Mouse (Mus musculus): ENCODE data around the gene Pde1c. TPM values are rescaled to one million over a fixed set of nuclear protein-coding genes. Genes with fewer than 3 reads are reported as not detected.

The Pde1c gene
- polyA plus RNA-seq, 1 experiment from 2014 or later: 8.5 TPM

GRCm38 (mm10) chr6:56540247-56540646 is 28.7 kb downstream of the Pde1c start:
- 75% methylated on average over 5 of the region's 5 CpGs for WGBS

DNA sequence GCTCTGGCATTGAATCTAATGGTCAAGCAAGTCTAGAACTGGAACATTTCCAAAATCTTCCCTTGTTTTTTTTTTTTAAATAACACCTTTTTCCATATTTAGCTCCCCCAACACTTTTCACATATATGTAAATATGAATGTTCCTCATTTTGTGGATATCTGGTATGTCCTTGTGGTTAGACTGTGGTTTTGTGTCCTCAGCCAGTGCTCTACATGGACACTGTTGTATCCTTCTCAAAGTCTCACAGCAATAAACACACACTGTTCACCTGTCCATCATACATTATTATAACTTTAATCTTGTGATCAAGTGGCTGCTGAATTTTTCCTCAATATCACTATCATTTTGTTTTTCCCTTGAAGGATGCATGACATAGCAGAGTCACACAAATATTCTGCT is 34.2 kb downstream of the Pde1c start:
- Histone ChIP-seq H3K4me3 (no peak overlapping the region), H3K4me1 (replicated peaks) (no peaks in the 10 kb centered on the region), H3K4me2 (no peak overlapping the region), H3K36me3 (no peaks in the 10 kb centered on the region), H3K9ac (no peak overlapping the region), H3K27me3 (no peaks in the 10 kb centered on the region), H3K27ac (replicated peaks) (no peak overlapping the region), H3K9me3 (no peaks in the 10 kb centered on the region)
- no peak for ATAC-seq (ENCODE audit: low read depth)

More at GRCm38 (mm10) chr6:56540247-56540646, 28.7 kb downstream of the Pde1c start:
- Histone ChIP-seq H3K4me2 (no peak overlapping the region), H3K9me3 (no peaks in the 10 kb centered on the region), H3K36me3 (no peaks in the 10 kb centered on the region), H3K27me3 (no peaks in the 10 kb centered on the region), H3K4me3 (no peak overlapping the region), H3K9ac (no peak overlapping the region), H3K27ac (replicated peaks) (no peak overlapping the region), H3K4me1 (replicated peaks) (no peaks in the 10 kb centered on the region)
- no peak for ATAC-seq (ENCODE audit: low read depth)

DNA sequence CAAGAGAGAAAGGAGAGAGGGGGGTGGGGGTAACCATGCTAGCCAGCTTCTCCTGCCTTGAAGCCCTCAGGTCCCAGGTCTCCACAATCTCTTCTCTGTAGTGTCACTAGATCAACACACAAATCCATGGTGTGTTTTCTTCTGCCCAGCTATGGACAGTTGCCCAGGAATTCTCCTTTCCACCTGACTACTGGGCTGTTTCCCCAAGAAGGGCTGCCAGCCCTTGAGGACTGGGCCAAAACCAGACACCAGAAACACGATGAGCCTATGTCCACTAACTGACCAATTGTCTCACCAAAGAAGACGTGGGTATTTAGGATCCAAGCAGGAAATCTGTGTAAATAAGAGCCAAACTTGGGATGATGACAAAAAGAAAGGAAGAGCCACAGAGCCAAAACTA is 36.6 kb downstream of the Pde1c start:
- no peaks in the 10 kb centered on the region for H3K9me3 ChIP-seq
- H3K4me3 ChIP-seq: no peak overlapping the region
- no peaks in the 10 kb centered on the region for H3K4me1 ChIP-seq (replicated peaks)
- H3K27me3 ChIP-seq: no peaks in the 10 kb centered on the region
- H3K9ac ChIP-seq: no peak overlapping the region
- WGBS: 81% methylated on average over 2 of the region's 2 CpGs
- H3K27ac ChIP-seq (replicated peaks): no peak overlapping the region
- no peaks in the 10 kb centered on the region for H3K36me3 ChIP-seq
- ATAC-seq (ENCODE audit: low read depth): no peak
- H3K4me2 ChIP-seq: no peak overlapping the region

GRCm38 (mm10) chr6:56523938-56524866 is 44.7 kb downstream of the Pde1c start:
- no peaks in the 10 kb centered on the region for H3K4me1 ChIP-seq (replicated peaks)
- WGBS: 80% methylated on average over 6 of the region's 6 CpGs
- H3K9me3 ChIP-seq: no peaks in the 10 kb centered on the region
- peaks cover 27% of the 10 kb centered on the region for H3K27me3 ChIP-seq
- no peak overlapping the region for H3K9ac ChIP-seq
- no peaks in the 10 kb centered on the region for H3K36me3 ChIP-seq
- H3K4me3 ChIP-seq: no peak overlapping the region
- ATAC-seq (ENCODE audit: low read depth): no peak
- H3K27ac ChIP-seq (replicated peaks): no peak overlapping the region
- no peak overlapping the region for H3K4me2 ChIP-seq

GRCm38 (mm10) chr6:56489161-56489560 is 79.7 kb downstream of the Pde1c start:
- WGBS: 81% methylated on average over 5 of the region's 5 CpGs
- H3K27me3 ChIP-seq: no peaks in the 10 kb centered on the region
- H3K36me3 ChIP-seq: no peaks in the 10 kb centered on the region
- no peak overlapping the region for H3K4me3 ChIP-seq
- H3K9me3 ChIP-seq: no peaks in the 10 kb centered on the region
- no peak overlapping the region for H3K4me2 ChIP-seq
- no peak for ATAC-seq (ENCODE audit: low read depth)
- H3K9ac ChIP-seq: no peak overlapping the region
- H3K4me1 ChIP-seq (replicated peaks): no peaks in the 10 kb centered on the region
- no peak overlapping the region for H3K27ac ChIP-seq (replicated peaks)

DNA sequence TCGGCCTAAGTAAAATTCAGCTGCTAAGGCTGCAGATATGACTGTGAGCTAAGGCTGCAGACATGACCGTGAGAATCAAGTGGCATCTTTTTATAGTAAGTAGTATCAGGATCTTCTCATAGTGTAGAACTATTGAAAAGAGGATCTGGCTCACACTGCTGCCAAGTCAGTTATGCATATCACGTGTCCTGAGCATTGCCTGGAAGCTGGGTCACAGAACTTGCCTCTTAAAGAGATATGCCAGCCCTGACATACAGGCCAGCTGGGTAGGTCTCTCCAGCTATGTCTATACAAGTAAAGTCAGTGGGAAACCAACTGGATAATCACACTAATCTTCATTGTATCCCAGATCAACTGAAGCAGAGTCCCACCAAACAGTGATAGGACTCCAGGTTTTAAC is 83.8 kb downstream of the Pde1c start:
- ATAC-seq (ENCODE audit: low read depth): no peak
- H3K4me1 ChIP-seq (replicated peaks): no peaks in the 10 kb centered on the region
- 81% methylated on average over 3 of the region's 3 CpGs for WGBS
- H3K27ac ChIP-seq (replicated peaks): no peak overlapping the region
- H3K27me3 ChIP-seq: no peaks in the 10 kb centered on the region
- no peak overlapping the region for H3K9ac ChIP-seq
- H3K4me3 ChIP-seq: no peak overlapping the region
- H3K36me3 ChIP-seq: no peaks in the 10 kb centered on the region
- H3K9me3 ChIP-seq: no peaks in the 10 kb centered on the region
- no peak overlapping the region for H3K4me2 ChIP-seq

- Histone ChIP-seq H3K4me1 (replicated peaks) (no peaks in the 10 kb centered on the region), H3K4me2 (no peak overlapping the region), H3K9me3 (no peaks in the 10 kb centered on the region), H3K4me3 (no peak overlapping the region), H3K36me3 (no peaks in the 10 kb centered on the region), H3K27me3 (no peaks in the 10 kb centered on the region; the same call in 1 of the 2 replicates), H3K27ac (replicated peaks) (no peak overlapping the region), H3K9ac (no peak overlapping the region)
- ATAC-seq (ENCODE audit: low read depth): peak; percentile 71; the same call in 1 of the 2 replicates
- WGBS: 4% methylated on average over 6 of the region's 6 CpGs
Measured at GRCm38 (mm10) chr6:56480914-56481482, 87.9 kb downstream of the Pde1c start.

GRCm38 (mm10) chr6:56476581-56476980 is 92.3 kb downstream of the Pde1c start:
- Histone ChIP-seq H3K36me3 (no peaks in the 10 kb centered on the region), H3K9me3 (no peaks in the 10 kb centered on the region), H3K4me1 (replicated peaks) (no peaks in the 10 kb centered on the region), H3K4me2 (no peak overlapping the region), H3K27me3 (no peaks in the 10 kb centered on the region; the same call in 1 of the 2 replicates), H3K27ac (replicated peaks) (no peak overlapping the region), H3K4me3 (no peak overlapping the region), H3K9ac (no peak overlapping the region)
- WGBS: 35% methylated on average over 6 of the region's 6 CpGs
- peak; percentile 82 for ATAC-seq (ENCODE audit: low read depth)

- WGBS: 58% methylated on average over 3 of the region's 3 CpGs
- ATAC-seq (ENCODE audit: low read depth): no peak
Measured at GRCm38 (mm10) chr6:56458098-56458497, 110.8 kb downstream of the Pde1c start.

DNA sequence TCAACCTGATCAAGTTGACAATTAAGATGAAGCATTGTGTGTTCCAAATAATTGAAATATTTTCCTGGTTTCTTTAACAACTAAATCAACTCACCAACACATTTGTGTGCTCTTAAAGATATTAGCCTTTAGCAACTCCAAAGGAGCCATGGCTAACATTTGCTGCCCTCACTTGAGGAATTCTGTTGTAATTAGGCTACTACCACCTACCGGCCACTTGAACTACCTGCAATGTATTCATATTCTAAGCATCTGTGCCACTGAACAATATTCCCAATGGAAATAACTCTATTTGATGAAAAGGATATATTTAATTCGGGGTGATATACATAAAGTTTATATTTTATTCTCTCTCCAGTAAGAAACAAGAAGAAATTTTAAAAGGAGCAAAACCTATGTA is 121.0 kb downstream of the Pde1c start:
- no peak for ATAC-seq (ENCODE audit: low read depth)
- no peak overlapping the region for H3K4me3 ChIP-seq
- H3K36me3 ChIP-seq: no peaks in the 10 kb centered on the region
- no peak overlapping the region for H3K27ac ChIP-seq (replicated peaks)
- H3K9me3 ChIP-seq: no peaks in the 10 kb centered on the region
- H3K27me3 ChIP-seq: no peaks in the 10 kb centered on the region
- no peak overlapping the region for H3K9ac ChIP-seq
- H3K4me2 ChIP-seq: no peak overlapping the region
- 31% methylated on average over 2 of the region's 2 CpGs for WGBS
- no peaks in the 10 kb centered on the region for H3K4me1 ChIP-seq (replicated peaks)

More at GRCm38 (mm10) chr6:56458098-56458497, 110.8 kb downstream of the Pde1c start:
- Histone ChIP-seq H3K9me3 (no peaks in the 10 kb centered on the region), H3K36me3 (no peaks in the 10 kb centered on the region), H3K4me3 (no peak overlapping the region), H3K27ac (replicated peaks) (no peak overlapping the region), H3K27me3 (no peaks in the 10 kb centered on the region), H3K4me2 (no peak overlapping the region), H3K9ac (no peak overlapping the region), H3K4me1 (replicated peaks) (no peaks in the 10 kb centered on the region)

DNA sequence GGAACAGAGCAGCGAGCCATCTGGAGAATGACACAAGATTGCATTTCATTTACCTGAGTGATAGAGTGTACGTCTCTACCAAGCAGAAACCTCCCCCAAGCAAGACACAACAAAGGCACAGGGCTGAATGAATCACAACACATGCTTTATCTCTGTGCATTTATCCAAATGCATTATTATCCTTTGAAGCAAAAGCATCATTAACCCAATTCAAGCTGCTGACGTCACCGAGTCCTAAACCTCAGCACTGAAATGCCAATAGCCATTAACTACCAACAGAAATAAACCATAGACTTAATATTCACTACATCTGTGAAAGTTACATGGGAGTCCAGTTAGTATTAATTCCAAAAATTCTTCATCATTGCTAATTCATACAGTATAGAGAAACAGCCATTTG is 127.4 kb downstream of the Pde1c start:
- Histone ChIP-seq H3K4me3 (no peak overlapping the region), H3K4me1 (replicated peaks) (no peaks in the 10 kb centered on the region), H3K36me3 (no peaks in the 10 kb centered on the region), H3K27me3 (no peaks in the 10 kb centered on the region), H3K9ac (no peak overlapping the region), H3K27ac (replicated peaks) (no peak overlapping the region), H3K4me2 (no peak overlapping the region), H3K9me3 (no peaks in the 10 kb centered on the region)
- ATAC-seq (ENCODE audit: low read depth): no peak
- 67% methylated on average over 4 of the region's 4 CpGs for WGBS

- Histone ChIP-seq H3K4me3 (no peak overlapping the region), H3K27ac (replicated peaks) (no peak overlapping the region), H3K36me3 (no peaks in the 10 kb centered on the region), H3K27me3 (no peaks in the 10 kb centered on the region), H3K4me2 (no peak overlapping the region), H3K9ac (no peak overlapping the region), H3K9me3 (no peaks in the 10 kb centered on the region), H3K4me1 (replicated peaks) (no peaks in the 10 kb centered on the region)
- 88% methylated on average over 5 of the region's 5 CpGs for WGBS
- ATAC-seq (ENCODE audit: low read depth): no peak
Measured at GRCm38 (mm10) chr6:56425846-56426245, 143.1 kb downstream of the Pde1c start.

Data from neural tube, embryonic 13.5 days (tissue).